Mouse (Mus musculus): ENCODE data around the gene Rcor1. TPM values are rescaled to one million over a fixed set of nuclear protein-coding genes. Genes with fewer than 3 reads are reported as not detected.
A peak's percentile ranks its signal among the peaks of the same experiment; 100 is the strongest.

Rcor1 gene
- polyA plus RNA-seq, 1 experiment from 2014 or later = 13.0 TPM

- WGBS = 82% methylated on average over 9 of the region's 9 CpGs
- H3K9me3 ChIP-seq = no peaks in the 10 kb centered on the region
Measured at GRCm38 (mm10) chr12:111004142-111004541, 35.0 kb upstream of the Rcor1 start.

GRCm38 (mm10) chr12:111005803-111006202, 33.3 kb upstream of the Rcor1 start:
- no peaks in the 10 kb centered on the region for H3K27me3 ChIP-seq
- H3K9me3 ChIP-seq = no peaks in the 10 kb centered on the region
- H3K27ac ChIP-seq = no peak overlapping the region
- H3K9ac ChIP-seq = no peak overlapping the region
- WGBS = 70% methylated on average over 6 of the region's 6 CpGs
- H3K36me3 ChIP-seq = no peaks in the 10 kb centered on the region
- ATAC-seq (ENCODE audit: insufficient number of reproducible peaks, insufficient read depth, low FRiP score, low TSS enrichment) = no peak
- no peak overlapping the region for H3K4me3 ChIP-seq
- H3K4me2 ChIP-seq (replicated peaks) = no peak overlapping the region
- peaks cover 27% of the 10 kb centered on the region for H3K4me1 ChIP-seq

More at GRCm38 (mm10) chr12:111004142-111004541, 35.0 kb upstream of the Rcor1 start:
- Histone ChIP-seq H3K4me1 (peaks cover 25% of the 10 kb centered on the region), H3K36me3 (no peaks in the 10 kb centered on the region), H3K27me3 (no peaks in the 10 kb centered on the region), H3K4me2 (replicated peaks) (no peak overlapping the region), H3K4me3 (no peak overlapping the region), H3K9ac (no peak overlapping the region), H3K27ac (no peak overlapping the region)
- no peak for ATAC-seq (ENCODE audit: insufficient number of reproducible peaks, insufficient read depth, low FRiP score, low TSS enrichment)

DNA sequence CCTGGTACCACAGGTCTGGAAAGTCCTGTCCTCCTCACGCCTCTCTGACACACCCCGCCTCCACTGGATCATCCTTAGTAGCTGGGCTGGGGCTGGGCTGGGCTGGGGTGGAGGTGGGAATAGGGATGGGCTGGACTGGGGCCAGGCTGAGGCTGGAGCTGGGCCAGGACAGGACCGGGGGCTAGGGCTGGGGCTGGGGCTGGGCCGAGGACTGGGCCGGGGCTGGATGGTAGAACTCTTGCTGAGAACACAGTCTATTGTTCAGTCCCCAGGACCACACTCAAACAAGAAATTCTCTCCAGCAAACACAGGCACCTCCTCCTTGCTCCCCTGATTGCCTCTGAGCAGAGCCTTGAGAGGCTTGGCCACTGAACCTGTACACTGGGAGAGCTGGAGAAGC, 32.8 kb upstream of the Rcor1 start:
- Histone ChIP-seq H3K9me3 (no peaks in the 10 kb centered on the region), H3K9ac (no peak overlapping the region), H3K4me1 (peaks cover 27% of the 10 kb centered on the region), H3K27me3 (no peaks in the 10 kb centered on the region), H3K36me3 (no peaks in the 10 kb centered on the region), H3K4me3 (no peak overlapping the region), H3K4me2 (replicated peaks) (no peak overlapping the region), H3K27ac (no peak overlapping the region)
- WGBS = 78% methylated on average over 5 of the region's 5 CpGs
- ATAC-seq (ENCODE audit: insufficient number of reproducible peaks, insufficient read depth, low FRiP score, low TSS enrichment) = no peak

DNA sequence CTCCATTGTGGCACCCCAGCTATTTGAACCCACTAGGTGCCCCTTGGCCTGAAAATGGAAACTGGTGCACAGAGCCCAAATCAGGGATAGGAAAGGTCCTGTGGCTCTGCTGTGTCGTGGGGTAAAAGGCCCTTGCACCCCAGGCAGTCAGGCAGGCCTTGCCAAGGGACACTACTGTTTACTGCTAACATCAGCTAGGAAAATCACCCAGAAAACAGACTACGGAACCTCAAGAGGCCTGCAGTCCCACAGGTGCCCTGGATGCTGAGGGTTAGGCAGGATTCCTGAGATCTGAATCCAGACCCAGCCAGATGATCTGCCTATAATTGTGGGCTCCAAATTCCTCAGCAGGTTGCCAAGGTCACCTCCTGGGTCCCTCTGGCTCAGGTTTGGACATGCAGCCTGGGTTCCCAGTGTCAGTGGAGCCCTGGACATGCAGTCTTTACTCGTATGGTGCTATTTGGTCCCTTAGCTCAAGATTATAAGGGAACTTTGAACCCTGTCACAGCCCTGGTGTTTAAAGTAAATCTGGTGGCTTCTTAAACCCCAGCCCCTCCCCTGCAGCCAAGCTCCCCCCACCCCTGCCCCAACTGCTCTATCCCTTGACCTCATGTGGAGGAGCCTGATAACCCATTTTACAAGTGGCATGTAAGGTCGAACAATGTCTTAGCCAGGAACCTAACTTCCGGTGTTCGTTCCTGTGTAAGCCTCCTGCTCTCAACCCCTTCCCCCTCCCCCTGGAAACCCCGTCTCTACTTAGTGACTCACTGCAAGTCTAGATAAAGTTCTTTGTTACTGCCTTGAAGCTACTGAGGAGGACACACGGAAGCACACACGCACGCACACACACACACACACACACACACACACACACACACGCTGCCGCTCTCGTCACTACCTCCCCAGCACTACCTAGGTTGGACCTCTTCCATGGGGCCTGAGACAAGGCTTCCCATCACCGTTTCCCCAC, 31.7 kb upstream of the Rcor1 start:
- Histone ChIP-seq H3K9ac (no peak overlapping the region), H3K36me3 (no peaks in the 10 kb centered on the region), H3K9me3 (no peaks in the 10 kb centered on the region), H3K4me3 (no peak overlapping the region), H3K27ac (no peak overlapping the region), H3K4me1 (peaks cover 27% of the 10 kb centered on the region), H3K4me2 (replicated peaks) (no peak overlapping the region), H3K27me3 (no peaks in the 10 kb centered on the region)
- WGBS = 77% methylated on average over 14 of the region's 14 CpGs
- no peak for ATAC-seq (ENCODE audit: insufficient number of reproducible peaks, insufficient read depth, low FRiP score, low TSS enrichment)

GRCm38 (mm10) chr12:111008500-111009490, 30.4 kb upstream of the Rcor1 start:
- Histone ChIP-seq H3K9ac (no peak overlapping the region), H3K36me3 (no peaks in the 10 kb centered on the region), H3K4me1 (peaks cover 27% of the 10 kb centered on the region), H3K9me3 (no peaks in the 10 kb centered on the region), H3K4me2 (replicated peaks) (no peak overlapping the region), H3K27me3 (no peaks in the 10 kb centered on the region), H3K4me3 (no peak overlapping the region), H3K27ac (peak overlapping the region; percentile 26)
- WGBS = 61% methylated on average over 11 of the region's 11 CpGs
- ATAC-seq (ENCODE audit: insufficient number of reproducible peaks, insufficient read depth, low FRiP score, low TSS enrichment) = no peak

- Histone ChIP-seq H3K9ac (no peak overlapping the region), H3K4me3 (no peak overlapping the region), H3K4me2 (replicated peaks) (no peak overlapping the region), H3K27me3 (no peaks in the 10 kb centered on the region), H3K27ac (0 out of 2 replicates have a peak overlapping the region, but pooled peaks have one; percentile 17), H3K36me3 (no peaks in the 10 kb centered on the region), H3K4me1 (peaks cover 27% of the 10 kb centered on the region), H3K9me3 (no peaks in the 10 kb centered on the region)
- WGBS = 74% methylated on average over 6 of the region's 6 CpGs
- ATAC-seq (ENCODE audit: insufficient number of reproducible peaks, insufficient read depth, low FRiP score, low TSS enrichment) = no peak
Measured at GRCm38 (mm10) chr12:111009615-111010257, 29.4 kb upstream of the Rcor1 start.

GRCm38 (mm10) chr12:111016807-111017206, 22.3 kb upstream of the Rcor1 start:
- no peak for ATAC-seq (ENCODE audit: insufficient number of reproducible peaks, insufficient read depth, low FRiP score, low TSS enrichment)
- H3K27me3 ChIP-seq = no peaks in the 10 kb centered on the region
- H3K4me1 ChIP-seq = 0 out of 2 replicates have a peak, but pooled peaks cover 4% of the 10 kb centered on the region
- no peaks in the 10 kb centered on the region for H3K36me3 ChIP-seq
- H3K4me2 ChIP-seq (replicated peaks) = no peak overlapping the region
- H3K27ac ChIP-seq = no peak overlapping the region
- H3K4me3 ChIP-seq = no peak overlapping the region
- WGBS = 87% methylated on average over 3 of the region's 3 CpGs
- no peak overlapping the region for H3K9ac ChIP-seq
- no peaks in the 10 kb centered on the region for H3K9me3 ChIP-seq

DNA sequence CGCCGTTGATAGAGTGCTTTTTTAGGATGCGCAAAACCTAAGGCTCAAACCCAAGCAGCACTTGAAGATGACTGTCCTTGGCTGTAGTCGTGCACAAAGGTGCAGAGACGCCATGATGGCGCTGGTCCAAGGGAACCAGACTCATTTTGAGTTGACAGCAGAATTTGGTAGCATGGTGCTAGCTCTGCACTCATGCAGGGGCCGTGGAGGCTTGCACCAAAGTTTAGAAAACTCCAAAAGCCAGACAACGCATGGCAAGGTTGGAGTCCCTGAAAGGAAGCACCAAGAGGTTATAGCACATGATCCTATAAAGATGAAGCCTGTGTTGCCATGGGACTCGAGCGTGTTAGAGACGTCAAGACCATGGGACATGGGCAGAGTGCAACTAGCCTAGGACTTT, 21.1 kb upstream of the Rcor1 start:
- H3K9me3 ChIP-seq = no peaks in the 10 kb centered on the region
- whole genome bisulfite sequencing = 88% methylated on average over 11 of the region's 11 CpGs
- H3K4me2 ChIP-seq (replicated peaks) = no peak overlapping the region
- H3K36me3 ChIP-seq = no peaks in the 10 kb centered on the region
- no peak overlapping the region for H3K4me3 ChIP-seq
- 0 out of 2 replicates have a peak, but pooled peaks cover 4% of the 10 kb centered on the region for H3K4me1 ChIP-seq
- H3K9ac ChIP-seq = no peak overlapping the region
- ATAC-seq (ENCODE audit: insufficient number of reproducible peaks, insufficient read depth, low FRiP score, low TSS enrichment) = no peak
- H3K27me3 ChIP-seq = no peaks in the 10 kb centered on the region
- H3K27ac ChIP-seq = no peak overlapping the region

- Histone ChIP-seq H3K27me3 (no peaks in the 10 kb centered on the region), H3K9ac (no peak overlapping the region), H3K9me3 (no peaks in the 10 kb centered on the region), H3K4me2 (replicated peaks) (no peak overlapping the region), H3K4me1 (0 out of 2 replicates have a peak, but pooled peaks cover 4% of the 10 kb centered on the region), H3K4me3 (no peak overlapping the region), H3K27ac (no peak overlapping the region), H3K36me3 (no peaks in the 10 kb centered on the region)
- no peak for ATAC-seq (ENCODE audit: insufficient number of reproducible peaks, insufficient read depth, low FRiP score, low TSS enrichment)
- WGBS = 93% methylated on average over 2 of the region's 2 CpGs
Measured at GRCm38 (mm10) chr12:111019086-111019485, 20.1 kb upstream of the Rcor1 start.

DNA sequence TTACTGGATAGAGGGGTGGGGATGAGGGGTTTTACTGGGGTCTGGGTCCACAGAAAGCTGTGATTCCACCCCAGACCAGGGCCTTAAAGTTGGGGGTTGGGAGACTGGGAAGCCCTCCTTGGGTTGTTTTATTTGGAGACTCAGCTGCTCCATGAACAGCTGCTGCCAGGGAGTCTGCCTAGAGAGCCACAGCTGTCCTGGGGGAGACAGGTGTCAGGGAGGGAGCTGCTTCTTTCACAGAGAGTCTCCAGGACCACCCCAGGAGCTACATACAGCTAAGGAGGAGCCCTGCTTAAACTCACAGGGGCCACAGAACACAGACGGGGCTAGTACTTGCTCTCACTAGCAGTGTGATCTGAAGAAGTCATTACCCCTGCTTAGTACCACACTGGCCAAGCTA, 18.0 kb upstream of the Rcor1 start:
- ATAC-seq (ENCODE audit: insufficient number of reproducible peaks, insufficient read depth, low FRiP score, low TSS enrichment) = 0 out of 2 replicates have a peak, but pooled peaks have one; percentile 47
- Histone ChIP-seq H3K4me3 (no peak overlapping the region), H3K36me3 (no peaks in the 10 kb centered on the region), H3K9ac (no peak overlapping the region), H3K27ac (no peak overlapping the region), H3K4me2 (replicated peaks) (no peak overlapping the region), H3K4me1 (0 out of 2 replicates have a peak, but pooled peaks cover under 1% of the 10 kb centered on the region), H3K9me3 (no peaks in the 10 kb centered on the region), H3K27me3 (no peaks in the 10 kb centered on the region)
- WGBS = 15% methylated on average over 1 of the region's 1 CpGs

- no peaks in the 10 kb centered on the region for H3K36me3 ChIP-seq
- no peak overlapping the region for H3K4me2 ChIP-seq (replicated peaks)
- H3K27ac ChIP-seq = no peak overlapping the region
- H3K4me1 ChIP-seq = no peaks in the 10 kb centered on the region
- no peak overlapping the region for H3K4me3 ChIP-seq
- ATAC-seq (ENCODE audit: insufficient number of reproducible peaks, insufficient read depth, low FRiP score, low TSS enrichment) = no peak
- H3K27me3 ChIP-seq = no peaks in the 10 kb centered on the region
- 68% methylated on average over 3 of the region's 3 CpGs for WGBS
- no peak overlapping the region for H3K9ac ChIP-seq
- H3K9me3 ChIP-seq = no peaks in the 10 kb centered on the region
Measured at GRCm38 (mm10) chr12:111021577-111021976, 17.6 kb upstream of the Rcor1 start.
